Mouse (Mus musculus): ENCODE measurements around the gene Rps15.

- TF ChIP-seq CTCF (IDR thresholded peaks at IDR 0.05; ENCODE audit: low read depth), result no peak
- TF ChIP-seq EP300 (optimal IDR thresholded peaks at IDR 0.05), result no peak
These were observed 20.2 kb upstream of the Rps15 start for GRCm38 (mm10) chr10:80271870-80272585.
